Mouse (Mus musculus): ENCODE data around the gene Cdc73.
"Not testable (repeated sequence)": the region's sequence is repeated elsewhere in the genome, so short reads cannot be mapped to it uniquely, and the experiment has no call there.

The Cdc73 gene

DNA sequence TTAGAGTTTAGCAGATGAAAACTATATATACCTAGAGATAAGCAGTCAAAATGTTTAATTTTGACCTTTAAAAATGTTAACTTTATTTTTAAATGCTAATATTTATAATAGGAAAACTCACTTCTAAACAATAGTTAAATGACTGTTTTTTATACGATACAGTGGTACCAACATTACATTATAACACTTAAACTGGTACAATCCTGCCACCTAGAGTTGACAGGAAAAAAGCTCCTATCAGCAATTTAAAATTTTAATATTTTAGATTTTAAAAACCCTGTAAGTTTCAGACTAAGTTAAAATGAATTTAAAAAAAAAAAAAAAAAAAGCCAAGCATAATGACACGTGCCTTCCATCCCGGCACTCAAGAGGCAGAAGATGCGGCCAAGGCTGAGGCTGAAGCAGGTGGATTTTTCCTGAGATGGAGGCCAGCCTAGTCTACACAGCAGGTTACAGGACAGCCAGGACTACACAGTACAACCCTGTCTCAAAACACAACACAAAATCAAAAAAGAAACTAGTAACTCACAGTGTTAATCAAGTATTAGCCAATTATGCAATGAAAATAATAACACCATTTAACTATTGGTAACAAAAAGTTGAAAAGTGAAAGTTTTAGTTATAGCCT is 26.8 kb downstream of the Cdc73 start:
- DNase-seq = no peak

DNA sequence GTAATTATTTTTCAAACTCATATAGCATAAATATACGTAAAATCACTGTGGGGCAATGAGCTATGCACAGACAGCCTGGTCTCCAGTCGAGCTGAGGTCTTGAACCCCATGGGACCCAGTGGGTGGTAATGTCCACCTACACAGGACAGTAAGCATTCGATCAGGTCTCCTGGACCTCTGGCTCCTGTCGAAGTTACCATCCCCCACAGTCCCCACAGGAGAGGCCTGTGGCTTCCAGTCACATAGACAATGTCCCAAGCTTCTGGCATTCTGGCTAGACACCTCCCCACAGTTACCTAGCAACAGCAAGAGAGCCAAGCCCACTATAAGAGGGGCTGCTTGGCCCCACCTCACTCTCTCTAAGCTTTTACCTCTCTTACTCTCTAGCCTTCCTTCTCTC is 37.9 kb downstream of the Cdc73 start:
- not testable (repeated sequence) for DNase-seq

DNA sequence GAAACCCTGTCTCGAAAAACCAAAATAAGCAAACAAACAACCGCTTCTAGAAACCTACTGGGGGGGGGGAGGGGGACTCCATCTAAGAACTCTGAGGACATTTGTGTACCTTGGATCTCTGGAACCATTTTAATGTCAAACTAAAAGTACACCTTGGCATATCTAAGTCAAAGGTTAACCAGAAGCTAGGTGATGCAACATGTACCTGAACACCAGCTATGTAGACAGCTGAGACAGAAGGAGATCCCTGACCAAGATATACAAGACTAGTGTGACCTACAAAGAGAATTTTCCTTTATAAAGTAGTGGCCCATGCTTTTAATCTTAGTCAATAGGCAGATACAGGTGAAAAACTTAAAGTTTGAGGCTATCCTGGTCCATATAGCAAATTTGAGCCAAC is 39.5 kb downstream of the Cdc73 start:
- no peak for DNase-seq

DNA sequence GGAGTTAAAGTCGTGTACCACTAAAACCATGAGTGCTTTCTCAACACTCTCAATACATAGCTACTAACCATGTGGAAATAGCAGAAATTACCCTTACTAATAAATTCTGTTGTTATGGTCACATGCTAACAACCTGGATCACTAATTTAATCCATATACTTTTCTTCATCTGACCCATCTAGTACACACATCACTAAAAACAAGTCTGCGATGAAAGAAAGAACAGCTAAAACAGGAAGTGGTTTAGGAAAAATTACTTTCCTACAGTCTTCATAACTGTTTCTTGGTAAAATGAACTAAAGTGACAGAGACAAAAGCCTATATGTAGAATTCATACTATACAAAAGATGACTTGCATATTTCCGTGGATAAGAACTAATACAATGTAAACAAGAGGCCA is 49.0 kb downstream of the Cdc73 start:
- no peak for DNase-seq

DNA sequence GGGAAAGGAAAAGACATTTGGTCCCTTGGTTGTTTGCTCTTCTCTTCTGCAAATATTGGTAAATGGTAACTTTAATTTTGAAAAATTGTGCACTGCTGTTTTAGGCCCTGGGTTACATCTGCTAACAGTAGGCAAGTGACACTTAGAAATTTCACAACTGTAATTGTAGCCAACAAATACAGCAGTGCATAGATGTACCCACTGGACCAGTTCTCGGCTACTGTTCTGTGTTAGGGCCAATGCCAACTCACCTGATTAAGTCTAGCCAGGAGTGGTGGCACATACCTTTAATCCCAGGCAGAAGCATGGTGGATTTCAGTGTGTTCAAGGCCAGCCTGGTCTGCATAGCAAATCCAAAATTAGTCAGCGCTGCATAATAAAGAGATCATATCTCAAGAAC is 52.4 kb downstream of the Cdc73 start:
- no peak for DNase-seq

DNA sequence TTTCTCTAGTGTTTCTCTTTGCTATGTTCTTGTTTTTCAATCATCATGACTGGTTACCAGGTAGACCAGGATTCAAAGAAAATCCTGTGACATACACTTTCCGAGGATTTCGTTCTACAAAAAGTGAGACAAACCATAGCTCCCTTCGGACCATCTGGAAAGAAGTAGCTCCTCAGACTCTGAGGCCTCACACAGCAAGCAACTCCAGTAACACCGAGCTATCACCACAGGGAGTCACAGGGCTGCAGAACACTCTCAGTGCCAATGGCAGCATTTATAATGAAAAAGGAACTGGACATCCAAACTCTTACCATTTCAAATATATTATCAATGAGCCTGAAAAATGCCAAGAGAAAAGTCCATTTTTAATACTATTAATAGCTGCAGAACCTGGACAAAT is 56.5 kb downstream of the Cdc73 start:
- no peak for DNase-seq

DNA sequence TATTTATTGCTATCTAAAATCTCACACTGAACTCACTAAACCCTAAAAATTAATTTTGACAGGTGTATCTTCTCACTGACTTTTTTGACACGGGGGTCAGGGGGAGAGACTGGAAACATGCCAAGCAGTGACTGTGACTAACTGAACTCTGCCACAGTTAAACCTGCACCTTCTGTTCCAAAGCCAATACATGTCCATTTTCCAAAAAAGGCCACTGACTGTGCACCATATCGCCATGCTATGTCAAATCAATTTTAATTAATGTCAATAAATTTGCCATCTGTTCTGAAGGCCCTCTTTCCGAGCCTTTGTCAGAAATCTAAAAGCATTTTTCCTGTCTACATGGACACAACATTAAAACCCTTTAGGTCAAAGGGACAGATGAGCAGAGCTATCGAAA is 57.3 kb downstream of the Cdc73 start:
- DNase-seq = no peak

DNA sequence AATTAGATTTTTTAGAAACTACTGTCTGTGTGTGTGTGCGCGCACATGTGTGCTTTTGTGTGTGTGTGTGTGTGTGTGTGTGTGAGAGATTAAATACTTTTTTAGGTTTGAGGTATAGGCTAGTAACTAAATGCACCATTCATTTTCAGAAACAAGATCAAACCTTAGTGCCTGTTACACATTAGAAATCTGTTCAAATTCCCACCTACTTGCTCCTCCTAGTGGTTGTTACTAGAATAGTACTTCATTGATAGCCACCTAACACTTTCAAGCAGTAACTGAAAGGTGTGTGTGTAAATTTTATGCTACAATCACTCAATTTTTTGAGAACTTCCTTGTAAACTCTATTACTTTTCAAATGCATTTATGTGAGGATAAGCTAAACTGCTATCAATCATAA is 58.5 kb downstream of the Cdc73 start:
- DNase-seq = no peak

DNA sequence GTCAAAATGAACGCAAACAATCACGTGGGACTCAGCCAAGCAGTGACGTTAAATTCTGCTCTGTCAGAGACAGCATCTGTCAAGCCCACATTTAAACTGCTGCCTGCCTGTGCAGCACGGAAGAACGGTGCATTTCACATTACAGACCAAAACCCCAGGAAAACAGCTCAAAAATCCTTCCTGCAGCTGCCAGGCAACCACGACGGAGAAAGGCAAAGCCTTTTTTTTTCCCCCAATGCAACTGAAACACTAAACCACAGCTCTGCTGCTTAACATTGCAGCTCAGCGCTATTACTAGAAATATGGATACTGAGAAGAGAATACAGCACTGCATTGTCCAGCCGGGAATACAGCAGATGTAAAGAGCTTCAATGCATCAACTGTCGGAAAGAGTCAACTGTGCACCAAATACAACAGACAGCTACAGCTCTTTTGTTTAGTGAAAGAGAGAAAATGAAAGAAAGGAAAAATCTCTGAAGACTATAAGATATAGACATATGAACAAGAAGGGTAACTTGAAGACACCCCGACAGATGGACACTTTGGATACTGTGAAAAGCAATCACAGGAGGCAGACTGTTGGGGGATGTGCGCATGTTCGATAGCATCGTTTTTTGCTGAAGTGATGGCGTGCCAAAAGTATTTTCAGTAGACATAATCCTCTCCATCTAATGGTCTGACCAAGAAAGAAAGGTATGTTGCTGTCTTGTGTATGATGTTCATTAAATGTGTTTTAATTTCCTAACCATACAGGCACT is 61.9 kb downstream of the Cdc73 start, which contains the start of gene B3galt2:
B3galt2 (plus strand) TSS at position 15 of the 758 bp plus-strand sequence.
- DNase-seq = no peak

DNA sequence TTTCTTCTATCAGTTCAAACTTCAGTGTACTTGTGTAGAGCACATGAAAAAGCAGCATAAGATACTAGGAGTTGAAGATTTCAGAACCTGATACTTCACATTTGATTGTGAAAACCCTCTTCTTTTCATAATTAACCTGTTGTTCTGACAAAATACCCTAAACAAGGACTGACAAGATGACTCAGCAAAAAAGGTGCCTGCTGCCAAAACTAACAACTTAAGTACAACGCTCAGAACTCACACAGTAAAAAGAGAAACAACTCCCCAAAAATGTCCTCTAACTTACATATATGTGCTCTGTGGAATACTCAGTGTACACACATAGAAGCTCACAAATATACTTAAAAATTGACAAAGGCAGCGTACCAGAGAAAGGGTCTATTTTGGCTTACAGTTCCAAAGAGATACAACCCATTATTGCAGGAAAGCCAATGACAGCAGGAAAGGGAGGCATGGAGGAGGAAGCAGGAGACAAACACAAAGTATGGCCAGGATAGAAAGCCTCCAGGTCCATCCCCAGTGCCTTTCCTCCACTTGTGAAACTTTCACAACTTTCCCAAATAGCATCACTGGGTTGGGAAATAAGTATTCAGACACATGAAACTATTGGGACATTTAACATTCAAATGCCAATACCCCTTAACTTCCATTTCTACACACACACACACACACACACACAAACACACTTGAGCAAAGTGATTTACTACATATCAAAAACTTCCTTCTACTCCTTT is 69.7 kb downstream of the Cdc73 start:
- no peak for DNase-seq

DNA sequence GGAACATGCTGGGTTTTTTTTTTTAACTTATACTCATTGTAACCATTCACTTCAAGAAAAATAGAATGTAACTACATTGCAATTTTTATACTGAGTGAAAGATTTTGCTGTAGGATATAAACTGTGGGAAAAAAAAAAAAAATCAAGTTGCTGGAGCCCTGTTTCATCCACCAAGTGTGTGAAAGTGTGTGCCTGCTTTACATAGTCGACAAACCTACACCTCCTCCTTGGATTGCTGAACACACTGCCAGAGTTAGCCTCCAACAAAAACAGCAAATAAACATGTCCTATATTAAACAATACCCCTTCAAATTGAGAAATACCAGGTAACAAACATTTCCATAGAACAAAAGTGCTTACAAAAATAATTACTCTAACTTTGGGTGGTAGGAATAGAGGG is 70.3 kb downstream of the Cdc73 start:
- DNase-seq = no peak

DNA sequence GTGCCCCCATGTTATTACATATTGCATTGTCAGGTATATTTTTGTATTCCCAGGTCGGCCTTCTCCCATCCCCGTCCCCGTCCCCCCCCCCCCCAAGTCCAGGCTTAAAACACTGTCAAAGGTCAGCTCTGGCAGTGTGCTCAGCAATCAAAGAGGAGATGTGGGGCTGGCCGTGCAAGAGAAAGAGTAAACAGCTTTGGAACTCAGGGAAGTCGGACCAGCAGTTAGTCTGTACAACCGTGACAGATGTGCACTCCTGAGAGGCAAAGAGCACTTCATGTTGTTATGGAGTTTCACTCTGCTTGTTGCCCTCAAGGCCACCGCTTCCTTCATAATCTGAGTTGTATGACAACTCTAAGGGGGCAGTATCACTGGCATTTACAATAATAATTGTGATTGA is 71.4 kb downstream of the Cdc73 start:
- no peak for DNase-seq

DNA sequence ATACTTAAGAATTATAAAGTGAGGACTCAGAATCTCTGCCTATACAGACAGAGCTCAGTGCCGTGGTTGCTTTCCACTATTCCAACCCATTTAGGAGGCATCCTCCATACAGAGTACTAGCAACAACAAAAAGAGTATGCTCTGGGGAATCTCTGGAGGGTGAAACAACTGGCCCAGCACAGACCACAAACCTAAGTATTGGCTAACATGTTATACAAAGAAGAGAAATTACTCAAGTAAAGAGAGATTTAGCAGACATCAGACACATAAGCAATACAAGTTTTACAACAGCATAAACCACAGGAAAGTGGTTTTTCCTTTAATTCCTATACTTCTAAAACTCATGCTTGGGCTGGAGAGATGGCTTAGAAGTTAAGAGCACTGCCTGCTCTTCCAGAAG is 80.1 kb downstream of the Cdc73 start:
- DNase-seq = no peak

DNA sequence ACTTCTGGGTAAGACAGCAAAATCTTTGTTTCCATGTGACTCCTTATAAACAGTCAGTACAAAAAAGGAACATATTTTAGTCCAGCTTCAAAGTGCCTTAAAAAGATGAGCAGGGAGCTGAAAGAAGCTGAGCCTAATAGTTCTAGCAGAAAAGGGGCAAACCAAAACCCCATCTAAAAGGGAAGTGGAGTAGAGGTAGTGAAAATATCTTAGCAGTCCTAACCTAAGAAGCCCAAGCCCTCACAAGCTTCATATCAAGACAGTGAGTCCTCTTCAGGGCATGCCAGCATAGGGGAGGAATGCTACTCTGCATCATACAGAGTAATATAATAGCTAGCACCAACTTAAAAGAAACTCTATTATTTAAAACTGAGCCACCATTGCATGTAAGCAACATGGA is 80.8 kb downstream of the Cdc73 start:
- no peak for DNase-seq

DNA sequence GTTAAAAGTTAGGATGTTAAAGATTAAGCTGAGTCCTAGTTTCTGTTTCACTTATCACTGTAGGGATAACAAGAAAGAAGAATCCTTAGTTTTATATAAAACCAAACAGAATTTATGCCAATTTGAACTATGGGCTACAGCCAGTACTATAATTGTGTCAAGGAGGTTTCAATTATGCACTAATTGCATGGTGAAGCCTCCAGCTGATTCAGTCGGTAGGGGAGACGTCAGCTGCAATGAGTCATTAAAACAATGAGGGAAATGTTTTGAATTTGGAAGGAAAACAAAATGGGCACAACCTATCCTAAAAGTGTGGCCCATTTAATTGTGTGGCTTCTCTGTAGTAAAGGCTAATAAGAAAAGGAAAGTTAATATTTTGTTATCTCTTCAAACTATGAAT is 82.9 kb downstream of the Cdc73 start:
- DNase-seq = no peak

DNA sequence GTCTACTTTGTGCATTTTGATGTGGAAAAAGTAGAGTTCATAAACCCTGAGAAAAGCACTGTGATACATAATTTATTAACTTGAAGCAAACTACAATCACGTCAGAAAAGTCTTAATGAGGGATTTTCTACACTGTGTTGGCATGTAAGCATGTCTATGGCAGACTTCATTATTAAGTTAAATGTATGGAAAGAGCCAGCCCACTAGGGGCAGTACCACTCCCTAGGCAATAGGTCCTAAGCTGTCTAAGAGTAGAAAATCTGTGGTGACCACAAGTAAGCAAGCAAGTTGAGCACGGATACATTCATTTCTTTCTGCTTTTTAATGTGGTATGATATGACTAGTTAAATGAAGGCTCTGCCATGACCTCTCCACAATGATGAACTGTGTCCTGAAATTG is 89.8 kb downstream of the Cdc73 start:
- no peak for DNase-seq

DNA sequence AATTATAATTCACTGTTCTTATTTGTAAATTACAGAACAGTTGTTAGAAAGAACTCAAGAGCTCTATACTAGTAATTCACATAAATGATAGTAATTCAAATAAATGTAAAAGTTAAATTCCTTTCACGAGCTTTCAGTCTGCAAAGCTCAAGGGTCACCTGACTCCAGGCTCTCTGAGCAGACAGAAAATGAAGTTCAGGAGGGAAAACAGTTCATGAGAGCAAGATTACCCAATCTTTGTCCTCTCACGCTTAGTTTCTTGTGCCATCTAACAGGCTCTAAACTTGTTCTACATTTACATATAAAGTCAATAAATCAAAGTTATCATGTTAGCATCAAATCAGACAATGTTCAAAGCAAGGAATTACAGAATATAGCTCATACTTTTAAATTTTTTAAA is 93.8 kb downstream of the Cdc73 start:
- no peak for DNase-seq

DNA sequence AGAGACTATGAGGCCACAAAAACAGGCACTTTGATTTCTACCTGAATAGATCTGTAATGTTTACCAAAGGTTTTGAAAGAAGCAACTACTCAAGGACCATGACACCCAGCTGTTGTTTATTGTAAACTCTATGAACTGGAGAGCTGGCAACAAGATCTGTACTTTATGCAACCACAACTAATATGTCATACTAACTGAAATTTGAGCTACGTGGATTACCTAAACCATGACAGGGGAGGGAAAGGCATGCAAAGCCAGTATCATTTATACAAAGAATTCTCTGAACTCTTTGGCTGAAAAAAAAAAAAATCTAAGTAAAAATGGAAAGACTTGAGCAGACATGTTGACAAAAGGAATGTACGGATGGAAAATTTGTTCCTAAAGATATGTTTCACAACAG is 105.8 kb downstream of the Cdc73 start:
- no peak for DNase-seq

DNA sequence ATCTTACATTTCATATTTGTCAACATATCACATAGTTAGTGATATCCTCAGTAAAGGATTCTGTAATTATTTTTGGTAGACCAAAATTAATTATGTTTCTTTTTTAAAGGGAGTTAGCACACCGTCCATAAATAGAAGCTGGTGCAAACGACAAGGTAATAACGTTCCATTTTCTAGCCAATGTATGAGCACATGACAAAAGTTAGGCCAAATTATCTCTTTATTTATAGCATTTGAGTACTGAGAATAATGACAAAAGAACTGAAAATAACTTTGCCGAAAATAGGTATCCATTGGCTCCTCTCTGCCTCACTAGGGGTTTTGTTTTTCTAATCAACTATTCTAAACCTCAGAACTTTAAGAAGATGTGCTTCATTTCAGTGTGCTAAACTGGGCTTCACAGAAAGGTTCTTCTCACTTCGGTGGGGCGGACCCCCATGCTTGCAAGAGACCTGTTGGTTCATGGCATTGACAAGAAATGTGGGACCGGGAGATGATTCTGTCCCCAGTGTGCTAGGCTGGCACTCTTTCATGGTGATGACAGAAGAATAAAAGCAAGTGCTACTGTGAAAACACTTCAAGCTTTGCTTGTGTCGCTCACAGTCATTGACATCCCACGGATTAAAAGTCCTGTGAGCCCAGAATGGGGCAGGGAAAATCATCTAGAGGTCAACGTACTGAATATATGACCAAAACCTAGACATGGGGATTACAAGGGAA is 125.7 kb downstream of the Cdc73 start:
- DNase-seq = no peak

DNA sequence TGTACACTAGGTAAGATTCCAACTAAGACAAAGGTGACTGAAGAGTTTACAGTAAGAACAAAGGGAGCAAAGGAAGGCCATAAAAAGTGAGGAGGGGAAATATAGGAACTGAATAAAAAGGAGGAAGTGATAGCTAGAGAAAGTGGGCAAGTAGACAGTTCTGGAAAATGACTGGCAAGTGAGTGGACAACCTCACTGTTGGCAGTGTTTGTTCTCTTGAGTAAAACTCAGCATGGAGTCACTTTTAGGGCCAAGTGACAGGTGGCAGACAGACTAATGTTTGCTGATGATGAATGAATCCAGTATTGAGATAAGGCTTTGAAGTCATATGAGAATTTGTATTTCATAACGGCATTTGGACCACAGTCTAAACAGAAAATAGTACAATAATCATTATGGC is 144.5 kb downstream of the Cdc73 start:
- DNase-seq = no peak

DNA sequence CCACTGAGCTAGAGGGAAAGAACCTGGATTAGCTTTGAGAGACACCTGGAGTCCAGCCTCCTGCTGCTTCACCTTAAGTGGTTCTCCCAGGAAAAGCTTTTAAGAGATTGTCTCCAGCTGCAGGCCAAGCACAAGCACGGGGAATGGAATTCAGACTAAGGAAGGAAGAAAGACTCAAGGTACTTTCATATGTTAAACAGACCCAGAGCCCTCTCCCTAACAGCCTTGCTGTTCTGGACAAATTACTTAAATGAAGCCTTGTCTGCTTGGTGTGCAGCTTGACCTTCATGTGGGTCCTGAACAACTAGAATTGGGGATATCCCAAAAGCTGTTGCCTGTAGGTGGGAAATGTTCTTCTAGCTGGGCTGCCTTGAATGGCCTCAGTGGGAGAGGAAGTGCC is 147.2 kb downstream of the Cdc73 start:
- DNase-seq = no peak

DNA sequence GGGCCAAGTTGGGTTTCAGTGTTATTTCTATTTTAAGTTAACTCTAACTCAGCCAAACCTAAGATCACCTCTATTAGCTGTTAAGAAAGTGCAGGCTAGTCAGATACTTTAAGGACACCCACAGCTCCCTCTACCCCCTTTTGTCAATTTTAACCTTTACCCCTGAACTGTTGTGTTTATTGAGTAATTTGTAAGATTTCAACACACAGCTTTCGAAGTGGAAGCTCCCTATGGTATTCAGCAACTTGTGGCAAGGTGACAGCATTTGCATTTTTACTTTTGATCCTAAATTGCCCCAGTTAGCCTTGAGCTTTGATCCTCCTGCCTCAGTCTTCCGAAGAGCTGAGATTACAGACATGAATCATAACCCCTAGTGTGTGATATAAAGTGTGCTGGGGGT is 148.1 kb downstream of the Cdc73 start:
- no peak for DNase-seq
